Mouse (Mus musculus) T-helper 1 cell (primary cell): ENCODE measurements around the gene Clba1.

Source experiments
- in situ Hi-C: fragments of 300-600 bp; cut with MboI, MseI; formaldehyde crosslinking; loops from one replicate; pipeline ENCODE4 v1.15.1; 2025; ENCODE audit warnings: high pct_unique_total_duplicates

The Clba1 gene

DNA sequence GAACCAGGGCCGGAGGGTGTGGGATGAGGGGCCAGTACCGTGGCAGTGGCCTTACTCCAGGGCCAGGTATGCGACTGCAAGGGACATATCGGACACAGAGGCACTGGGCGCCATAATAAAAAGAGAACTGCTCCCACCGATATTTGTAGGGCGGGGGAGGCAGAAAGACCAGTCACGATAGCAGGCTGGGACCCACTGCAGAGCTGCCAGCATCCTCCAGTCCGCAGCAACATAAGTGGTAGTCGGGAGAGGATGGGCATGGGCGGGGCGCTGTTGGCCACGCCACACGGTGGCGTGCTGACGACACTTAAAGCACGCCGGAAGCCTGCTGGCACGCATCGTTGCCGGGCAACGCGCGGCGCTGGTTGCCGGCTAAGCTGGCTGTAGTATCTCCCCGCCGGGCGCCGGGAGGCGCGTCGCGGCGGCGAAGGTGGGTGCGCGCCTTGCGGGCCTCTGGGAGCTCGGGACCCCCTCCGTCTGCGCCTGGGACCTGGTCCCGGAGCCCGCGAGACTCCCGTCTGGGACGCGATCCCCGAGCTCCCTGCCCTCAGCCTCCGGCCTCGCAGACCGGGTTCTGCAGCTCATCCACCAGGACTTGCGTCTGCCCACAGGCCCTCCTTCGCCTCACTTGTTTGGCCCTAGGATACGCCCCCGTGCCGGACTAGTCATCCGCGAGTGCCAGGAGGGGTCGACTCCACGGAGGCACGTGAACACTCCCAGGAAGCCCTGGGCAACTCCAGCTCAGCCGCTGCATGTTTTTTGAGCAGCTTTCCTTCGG is at the start of gene Clba1:
TSS of gene Clba1 (plus strand) at position 351 of the 778 bp plus-strand sequence.
- in situ Hi-C loops = no loop called here

DNA sequence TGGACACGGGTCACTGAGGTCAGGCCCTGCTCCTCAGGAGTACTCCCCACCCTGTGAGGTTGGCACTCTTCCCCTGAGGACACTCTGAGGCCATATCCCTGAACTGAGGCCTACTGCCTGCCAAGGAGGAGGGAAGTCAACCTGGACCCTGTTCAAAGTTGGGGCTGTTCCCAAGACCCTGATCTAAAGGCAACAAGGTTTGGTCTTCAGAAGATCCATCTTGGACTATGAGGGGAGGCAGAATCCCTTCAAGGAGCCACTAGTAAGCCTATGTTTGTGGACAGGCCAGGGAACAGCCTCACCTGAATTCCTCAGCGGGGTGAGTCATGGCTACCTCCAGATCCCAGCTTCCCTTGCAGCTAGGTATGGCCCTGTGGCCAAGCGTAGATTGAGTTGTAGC is 49.3 kb upstream of the Clba1 start:
- in situ Hi-C loops = loop anchor here (25.0 kb wide), 1 partner anchor 1472 kb away; no protein-coding TSS in a partner anchor

DNA sequence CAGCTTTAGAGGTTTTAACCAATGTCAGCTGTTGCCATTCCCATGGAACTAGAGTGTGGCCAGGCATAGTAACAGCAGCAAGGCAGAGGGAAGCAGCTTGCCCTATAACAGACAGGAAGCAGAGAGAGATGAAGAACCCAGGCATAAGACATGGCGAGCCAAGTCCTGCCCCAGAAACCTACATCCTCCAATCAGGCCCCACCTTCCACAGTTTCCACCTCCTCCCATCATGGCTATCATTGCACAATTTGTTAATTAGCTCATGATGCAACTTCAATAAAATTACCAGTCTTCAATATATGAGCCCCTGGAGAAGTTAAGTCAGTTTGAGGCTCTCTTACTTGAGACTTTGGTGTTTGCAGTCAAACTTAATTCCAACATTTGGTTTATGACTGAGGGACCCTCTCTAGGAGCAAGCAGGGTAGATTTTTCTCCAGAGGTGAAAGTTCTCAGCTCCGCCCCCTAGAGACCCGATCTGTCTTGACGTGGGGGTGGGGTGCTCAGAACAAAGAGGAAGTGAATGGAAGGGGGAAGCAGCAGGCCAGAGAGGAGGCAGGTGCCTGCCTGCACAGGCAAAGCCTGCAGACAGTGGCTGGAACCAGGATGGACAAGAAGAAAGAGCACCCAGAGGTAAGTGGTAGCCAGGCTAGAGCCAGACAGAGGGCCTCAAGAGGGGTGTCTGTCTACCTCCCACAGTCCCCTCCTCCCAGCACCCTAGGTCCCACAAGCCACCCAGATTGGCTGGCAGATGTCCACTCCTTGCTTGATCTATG is 48.4 kb upstream of the Clba1 start, which contains the start of gene Pld4:
TSS of gene Pld4 (plus strand) at position 502 of the 773 bp plus-strand sequence.
- in situ Hi-C loops = loop anchor here (25.0 kb wide), 1 partner anchor 1473 kb away; no protein-coding TSS in a partner anchor

GRCm38 (mm10) chr12:112761411-112761810 is 47.3 kb upstream of the Clba1 start:
- in situ Hi-C loops = loop anchor here (25.0 kb wide), 1 partner anchor 1474 kb away; no protein-coding TSS in a partner anchor

GRCm38 (mm10) chr12:112762018-112762417 is 46.7 kb upstream of the Clba1 start:
- in situ Hi-C loops = loop anchor here (25.0 kb wide), 1 partner anchor 1475 kb away; no protein-coding TSS in a partner anchor

DNA sequence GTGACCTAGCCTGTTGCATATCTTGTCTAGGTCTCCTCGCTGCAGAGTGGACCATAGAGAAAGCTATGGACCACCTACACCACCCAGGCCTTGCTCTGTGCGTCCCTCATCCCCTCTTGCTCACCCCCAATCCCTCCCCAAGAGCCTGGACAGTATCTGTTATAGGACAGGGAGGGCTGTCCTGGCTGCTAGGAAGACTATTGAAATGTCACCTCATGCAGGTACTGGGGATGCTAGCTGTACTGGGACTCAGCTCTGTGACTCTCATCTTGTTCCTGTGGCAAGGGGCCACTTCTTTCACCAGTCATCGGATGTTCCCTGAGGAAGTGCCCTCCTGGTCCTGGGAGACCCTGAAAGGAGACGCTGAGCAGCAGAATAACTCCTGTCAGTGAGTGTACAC is 45.6 kb upstream of the Clba1 start:
- in situ Hi-C loops = loop anchor here (25.0 kb wide), 1 partner anchor 1476 kb away; no protein-coding TSS in a partner anchor

DNA sequence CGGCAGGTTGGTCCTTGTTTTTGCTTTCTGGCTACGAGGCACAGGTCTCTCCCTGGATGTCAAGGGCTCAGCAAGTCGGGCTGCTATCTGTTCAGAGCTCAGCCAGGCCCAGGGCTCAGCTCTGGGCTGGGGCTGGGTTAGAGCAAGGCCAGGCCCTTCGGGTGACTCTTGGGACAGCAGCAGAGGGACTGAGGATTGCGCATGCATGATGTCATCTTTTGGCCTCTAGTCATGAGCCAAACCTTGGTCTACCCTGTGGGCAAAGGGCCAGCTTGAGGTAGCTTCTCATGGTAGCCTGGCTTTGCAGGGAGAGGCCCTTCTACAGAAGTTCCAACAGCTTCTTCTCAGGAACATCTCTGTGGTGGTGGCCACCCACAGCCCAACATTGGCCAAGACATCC is 44.6 kb upstream of the Clba1 start:
- in situ Hi-C loops = loop anchor here (25.0 kb wide), 1 partner anchor 1477 kb away; no protein-coding TSS in a partner anchor

DNA sequence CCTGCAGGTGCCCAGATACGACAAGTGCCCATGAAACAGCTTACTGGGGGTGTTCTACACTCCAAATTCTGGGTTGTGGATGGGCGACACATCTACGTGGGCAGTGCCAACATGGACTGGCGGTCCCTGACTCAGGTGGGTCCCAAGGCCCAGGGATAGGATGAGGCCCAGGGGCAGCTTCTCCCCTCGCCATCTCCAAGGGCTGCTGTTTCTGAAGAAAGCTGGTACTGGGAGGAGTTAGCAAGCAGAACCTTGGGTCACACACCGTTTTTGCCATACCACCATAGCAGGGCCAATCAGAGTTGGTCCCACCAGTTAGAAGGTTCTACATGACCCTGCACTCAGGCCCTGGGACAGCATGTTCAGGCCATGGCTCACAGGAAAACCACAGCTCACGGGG is 43.7 kb upstream of the Clba1 start:
- in situ Hi-C loops = loop anchor here (25.0 kb wide), 1 partner anchor 1478 kb away; no protein-coding TSS in a partner anchor

DNA sequence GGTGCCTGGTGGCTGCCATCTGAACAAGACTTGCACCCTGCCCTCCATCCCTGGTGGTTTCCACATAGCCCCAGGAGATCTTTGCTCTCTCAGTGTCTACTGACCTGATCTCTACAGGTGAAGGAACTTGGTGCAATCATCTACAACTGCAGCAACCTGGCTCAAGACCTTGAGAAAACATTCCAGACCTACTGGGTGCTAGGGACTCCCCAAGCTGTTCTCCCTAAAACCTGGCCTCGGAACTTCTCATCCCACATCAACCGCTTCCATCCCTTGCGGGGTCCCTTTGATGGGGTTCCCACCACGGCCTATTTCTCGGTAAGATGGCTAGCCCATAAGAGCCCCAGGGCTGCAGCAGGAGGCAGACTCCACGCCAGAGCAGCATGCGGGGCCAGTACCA is 42.2 kb upstream of the Clba1 start:
- in situ Hi-C loops = loop anchor here (25.0 kb wide), 1 partner anchor 1479 kb away; no protein-coding TSS in a partner anchor

DNA sequence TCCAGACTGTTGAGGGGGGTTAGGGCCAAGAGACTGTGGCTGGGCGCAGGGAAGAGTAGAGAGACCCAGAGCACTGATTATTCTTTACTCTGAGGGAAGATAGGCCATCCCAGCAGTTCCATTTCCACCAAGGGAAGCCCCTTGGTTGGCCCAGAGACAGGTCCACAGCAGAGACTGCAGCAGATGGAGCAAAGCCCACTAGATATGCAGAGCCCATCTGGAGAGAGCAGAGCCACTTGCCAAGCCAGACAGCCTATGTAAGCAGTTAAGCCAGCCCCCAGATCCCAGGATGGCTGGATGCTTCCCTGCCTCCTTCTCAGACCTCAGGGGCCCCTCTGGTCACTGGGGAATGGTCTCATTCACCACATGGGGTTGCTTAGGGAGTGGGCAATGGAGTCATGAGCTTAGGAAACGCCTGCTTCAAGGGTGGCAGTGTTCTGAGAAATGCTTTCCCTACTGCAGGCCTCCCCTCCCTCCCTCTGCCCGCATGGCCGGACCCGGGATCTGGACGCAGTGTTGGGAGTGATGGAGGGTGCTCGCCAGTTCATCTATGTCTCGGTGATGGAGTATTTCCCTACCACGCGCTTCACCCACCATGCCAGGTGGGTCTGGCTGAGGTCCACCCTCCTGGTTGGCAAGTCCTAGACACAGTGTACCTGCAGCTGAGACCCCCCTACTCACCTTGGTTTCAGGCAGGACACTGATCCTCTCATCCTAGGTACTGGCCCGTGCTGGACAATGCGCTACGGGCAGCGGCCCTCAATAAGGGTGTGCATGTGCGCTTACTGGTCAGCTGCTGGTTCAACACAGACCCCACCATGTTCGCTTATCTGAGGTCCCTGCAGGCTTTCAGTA is 41.5 kb upstream of the Clba1 start:
- in situ Hi-C loops = loop anchor here (25.0 kb wide), 1 partner anchor 1480 kb away; no protein-coding TSS in a partner anchor

GRCm38 (mm10) chr12:112768166-112768565 is 40.6 kb upstream of the Clba1 start:
- in situ Hi-C loops = loop anchor here (25.0 kb wide), 1 partner anchor 1481 kb away; no protein-coding TSS in a partner anchor

GRCm38 (mm10) chr12:112769031-112769430 is 39.7 kb upstream of the Clba1 start:
- in situ Hi-C loops = loop anchor here (25.0 kb wide), 1 partner anchor 1482 kb away; no protein-coding TSS in a partner anchor

- in situ Hi-C loops = loop anchor here (25.0 kb wide), 1 partner anchor 1482 kb away; no protein-coding TSS in a partner anchor
Observed at GRCm38 (mm10) chr12:112769751-112770150, 39.0 kb upstream of the Clba1 start.

DNA sequence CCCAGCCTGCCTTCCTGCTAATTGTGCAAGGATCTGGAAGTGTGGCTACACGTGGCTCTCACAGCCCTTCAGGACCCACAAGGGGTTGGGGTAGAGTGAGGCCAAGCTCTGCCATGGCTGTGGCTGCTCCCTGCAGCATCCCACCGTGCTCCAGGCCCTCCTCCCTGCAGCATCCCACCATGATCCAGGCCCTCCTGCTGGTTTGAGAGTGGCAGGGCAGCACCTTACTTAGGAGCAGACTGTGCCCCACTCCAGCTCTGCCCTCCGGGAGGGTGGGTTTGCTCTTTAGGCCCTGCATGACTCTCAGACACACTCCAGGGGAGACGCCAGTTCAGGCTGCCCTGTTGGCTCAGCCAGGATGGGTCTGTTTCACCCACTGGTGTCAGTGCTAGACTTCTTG is 38.3 kb upstream of the Clba1 start:
- in situ Hi-C loops = loop anchor here (25.0 kb wide), 1 partner anchor 1483 kb away; no protein-coding TSS in a partner anchor

GRCm38 (mm10) chr12:112772306-112772705 is 36.4 kb upstream of the Clba1 start:
- in situ Hi-C loops = loop anchor here (25.0 kb wide), 1 partner anchor 1485 kb away; no protein-coding TSS in a partner anchor

DNA sequence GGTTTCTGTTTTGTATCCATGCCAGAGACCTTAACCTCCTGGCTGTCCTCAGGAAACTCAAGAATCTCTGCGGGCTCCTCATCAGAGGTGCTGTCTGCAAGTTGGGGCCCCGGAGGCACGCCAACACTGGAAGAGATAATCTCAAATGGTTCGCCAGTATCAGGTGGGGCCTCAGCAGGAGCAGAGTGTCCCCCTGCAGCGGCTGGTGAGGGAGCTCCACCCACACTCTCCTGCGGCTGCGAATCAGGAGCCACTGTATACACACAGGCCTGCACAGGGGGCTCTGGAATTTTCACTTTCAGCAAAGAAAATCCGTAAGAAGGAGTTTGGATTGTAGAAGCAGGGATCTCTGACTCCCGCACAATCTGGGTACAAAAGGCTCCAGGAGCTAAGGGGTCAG is 35.4 kb upstream of the Clba1 start:
- in situ Hi-C loops = loop anchor here (25.0 kb wide), 1 partner anchor 1486 kb away; no protein-coding TSS in a partner anchor

DNA sequence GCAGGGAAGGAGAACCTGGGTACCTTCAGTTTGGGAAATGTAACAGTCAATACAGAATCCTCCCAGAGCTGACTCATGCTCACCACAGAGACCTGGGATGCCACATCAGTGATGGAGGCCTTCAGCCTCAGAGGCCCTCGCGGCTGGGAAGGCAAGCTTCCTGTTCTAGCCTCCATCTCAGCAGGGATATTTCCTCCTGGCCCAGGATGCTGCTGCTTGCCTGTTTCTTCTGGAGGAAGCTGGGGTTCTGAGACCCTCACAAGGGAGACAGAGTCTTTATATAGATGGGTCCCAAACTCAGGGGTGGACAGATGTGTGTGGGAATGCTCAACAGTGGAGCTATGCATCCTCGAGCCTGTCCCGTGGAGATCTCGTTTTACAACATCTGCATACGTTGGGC is 34.7 kb upstream of the Clba1 start:
- in situ Hi-C loops = loop anchor here (25.0 kb wide), 1 partner anchor 1487 kb away; no protein-coding TSS in a partner anchor

DNA sequence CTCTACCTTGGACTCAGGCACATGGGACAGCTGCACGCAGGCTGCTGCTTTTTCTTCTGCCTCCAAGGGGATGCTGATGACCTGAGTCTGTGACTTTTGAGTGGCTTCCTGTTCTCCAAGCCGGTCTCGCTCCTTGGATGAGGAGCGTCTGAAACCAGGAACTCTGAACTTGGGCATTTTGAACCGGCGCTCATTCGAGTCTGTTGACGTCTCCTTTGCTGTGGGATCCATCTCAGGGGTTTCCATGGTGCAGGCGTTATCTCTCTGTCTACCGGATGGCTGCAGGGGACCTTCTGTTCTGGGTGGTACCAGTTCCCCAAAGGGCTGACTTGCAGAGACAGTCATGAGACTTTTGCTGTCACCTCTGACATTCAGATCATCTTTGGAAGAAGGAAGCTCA is 34.3 kb upstream of the Clba1 start:
- in situ Hi-C loops = loop anchor here (25.0 kb wide), 1 partner anchor 1487 kb away; no protein-coding TSS in a partner anchor

GRCm38 (mm10) chr12:112791026-112791425 is 17.7 kb upstream of the Clba1 start:
- in situ Hi-C loops = no loop called here

DNA sequence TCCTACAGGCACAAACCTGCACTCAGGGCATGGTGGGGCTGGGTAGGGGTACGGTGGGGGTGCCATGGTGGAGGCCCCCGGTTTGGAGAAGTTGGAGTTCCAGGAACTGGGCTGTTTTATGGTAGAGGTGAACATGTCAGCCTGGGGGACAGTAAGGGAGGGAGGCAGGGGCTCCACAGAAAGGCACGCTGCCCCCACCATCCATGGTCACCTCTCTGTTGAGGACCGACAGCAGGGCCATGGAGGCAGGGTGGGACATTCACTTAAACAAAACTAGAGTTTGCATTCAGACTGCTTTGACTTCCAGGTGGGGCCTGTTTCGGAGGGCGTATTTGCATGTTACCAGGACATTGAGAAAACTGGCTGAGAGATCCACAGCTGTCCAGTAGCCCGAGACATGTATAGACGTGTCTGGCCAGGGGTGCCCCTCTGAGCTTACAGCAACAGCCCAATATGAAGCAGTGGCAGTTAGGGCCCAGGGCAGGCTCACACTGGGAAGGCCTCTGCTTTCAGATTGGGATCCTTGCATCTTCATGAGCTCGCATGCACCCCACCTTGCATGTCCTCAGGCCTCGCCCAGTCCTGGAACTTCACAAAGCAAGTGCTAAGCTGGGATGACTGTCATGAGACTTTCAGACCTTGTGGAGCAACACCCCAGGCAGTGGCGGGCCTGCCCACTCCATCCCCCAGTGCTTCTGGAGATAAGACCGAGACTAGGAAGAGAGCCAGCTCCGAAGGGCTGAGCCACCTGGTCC is 15.0 kb upstream of the Clba1 start:
- in situ Hi-C loops = no loop called here
